Mouse (Mus musculus): ENCODE measurements around the gene H2-T23. TPM values are rescaled to one million over a fixed set of nuclear protein-coding genes. Genes with fewer than 3 reads are reported as not detected.

H2-T23 gene
- total and polyA plus RNA-seq, 3 experiments = 12.2 to 18.3 TPM; not detected in 1

- Histone ChIP-seq H3K4me3 (ENCODE audit: control insufficient read depth in 1 of 2, insufficient read depth in 1 of 2, low read depth in 2 of 2, low read length in 2 of 2) (no peak overlapping the region), H3K27me3 (ENCODE audit: control insufficient read depth in 1 of 2, insufficient read depth in 2 of 2, low read length in 2 of 2) (no peaks in the 10 kb centered on the region), H3K79me2 (ENCODE audit: control insufficient read depth, insufficient read depth, low read length, poor library complexity) (peaks cover 56% of the 10 kb centered on the region), H3K4me1 (ENCODE audit: control insufficient read depth in 1 of 2, insufficient read depth in 2 of 2, low read length in 2 of 2) (peaks cover 36 to 50% of the 10 kb centered on the region in 2 experiments), H3K9me3 (replicated peaks; ENCODE audit: insufficient read depth, low read length) (no peaks in the 10 kb centered on the region), H3K36me3 (ENCODE audit: control insufficient read depth in 1 of 2, insufficient read depth in 2 of 2, low read length in 2 of 2) (peaks cover 2 to 48% of the 10 kb centered on the region in 2 experiments; a peak in 3 of 4 replicates), H3K27ac (ENCODE audit: control insufficient read depth, low read depth, low read length) (no peak overlapping the region), H3K9ac (ENCODE audit: control insufficient read depth, low read depth, low read length, poor library complexity, severe bottlenecking) (no peak overlapping the region)
- no peak for DNase-seq (ENCODE audit: low read depth, low spot score)
- no peak for TF ChIP-seq MYB (IDR thresholded peaks at IDR 0.05; ENCODE audit: low read depth, low read length)
These were observed 5.0 kb downstream of the H2-T23 start for GRCm38 (mm10) chr17:36027663-36028062.

GRCm38 (mm10) chr17:36025901-36026300, 6.8 kb downstream of the H2-T23 start:
- peaks cover 43 to 60% of the 10 kb centered on the region in 2 experiments for H3K4me1 ChIP-seq (ENCODE audit: control insufficient read depth in 1 of 2, insufficient read depth in 2 of 2, low read length in 2 of 2)
- TF ChIP-seq ZKSCAN1 (IDR thresholded peaks at IDR 0.05; ENCODE audit: low read depth, low read length) (no peak), ZC3H11A (IDR thresholded peaks at IDR 0.05; ENCODE audit: low read depth, low read length) (no peak), SIN3A (IDR thresholded peaks at IDR 0.05; ENCODE audit: low read length) (no peak), MYB (IDR thresholded peaks at IDR 0.05; ENCODE audit: low read depth, low read length) (no peak), MEF2A (IDR thresholded peaks at IDR 0.05; ENCODE audit: extremely low read depth, insufficient replicate concordance, low read depth, low read length, poor library complexity, severe bottlenecking) (no peak), JUND (IDR thresholded peaks at IDR 0.05; ENCODE audit: low read depth, low read length) (no peak), RCOR1 (IDR thresholded peaks at IDR 0.05; ENCODE audit: low read depth, low read length) (no peak), KAT2A (conservative IDR thresholded peaks at IDR 0.05; ENCODE audit: low read depth, low read length) (no peak), CHD2 (IDR thresholded peaks at IDR 0.05; ENCODE audit: low read length) (no peak), USF1 (IDR thresholded peaks at IDR 0.05; ENCODE audit: low read depth, low read length) (no peak), TAL1 (IDR thresholded peaks at IDR 0.05; ENCODE audit: low read length) (no peak), ELF1 (IDR thresholded peaks at IDR 0.05; ENCODE audit: low read depth, low read length) (no peak), MAZ (IDR thresholded peaks at IDR 0.05; ENCODE audit: low read depth, low read length) (no peak), NRF1 (IDR thresholded peaks at IDR 0.05; ENCODE audit: insufficient read depth, low read depth, low read length, poor library complexity, severe bottlenecking) (no peak), SMC3 (IDR thresholded peaks at IDR 0.05; ENCODE audit: low read depth, low read length) (no peak), CHD1 (IDR thresholded peaks at IDR 0.05; ENCODE audit: low read depth, low read length) (no peak)

More at GRCm38 (mm10) chr17:36025901-36026300, 6.8 kb downstream of the H2-T23 start:
- Histone ChIP-seq H3K4me3 (ENCODE audit: control insufficient read depth in 1 of 2, insufficient read depth in 1 of 2, low read depth in 2 of 2, low read length in 2 of 2) (no peak overlapping the region), H3K9ac (ENCODE audit: control insufficient read depth, low read depth, low read length, poor library complexity, severe bottlenecking) (no peak overlapping the region), H3K9me3 (replicated peaks; ENCODE audit: insufficient read depth, low read length) (no peaks in the 10 kb centered on the region), H3K27me3 (ENCODE audit: control insufficient read depth in 1 of 2, insufficient read depth in 2 of 2, low read length in 2 of 2) (no peaks in the 10 kb centered on the region), H3K27ac (ENCODE audit: control insufficient read depth, low read depth, low read length) (no peak overlapping the region), H3K36me3 (ENCODE audit: control insufficient read depth in 1 of 2, insufficient read depth in 2 of 2, low read length in 2 of 2) (peaks cover 2 to 60% of the 10 kb centered on the region in 2 experiments; a peak in 3 of 4 replicates), H3K79me2 (ENCODE audit: control insufficient read depth, insufficient read depth, low read length, poor library complexity) (peaks cover 61% of the 10 kb centered on the region)
- no peak for DNase-seq (ENCODE audit: low read depth, low spot score)

Measured in MEL (cell line).